Mouse (Mus musculus): ENCODE results near the gene Slc43a3.

The Slc43a3 gene

DNA sequence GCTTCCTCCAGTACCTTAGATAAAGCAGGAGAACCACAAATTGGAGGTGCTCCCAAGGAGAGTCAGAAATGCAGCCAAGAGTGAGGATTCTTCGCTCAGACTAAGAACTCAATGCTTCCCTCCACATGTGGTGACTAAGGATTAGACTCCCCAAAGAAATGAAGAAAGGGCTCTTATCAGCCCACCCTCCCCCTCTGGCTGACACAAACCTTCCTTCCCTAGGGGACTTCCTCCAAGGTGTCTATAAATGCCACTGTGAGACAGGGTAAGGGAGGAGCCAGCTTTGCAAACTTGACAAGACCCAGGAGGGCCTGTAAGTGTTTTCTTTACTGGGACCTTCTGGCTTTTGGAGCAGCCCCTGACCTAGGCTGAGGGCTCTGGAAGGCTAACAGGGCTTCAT is 43.8 kb downstream of the Slc43a3 start, which contains the start of gene Prg2:
Gene Prg2 (plus strand): TSS at position 274 of the 400 bp plus-strand sequence.
- DNase-seq (ENCODE audit: low read depth, low spot score), result no peak

DNA sequence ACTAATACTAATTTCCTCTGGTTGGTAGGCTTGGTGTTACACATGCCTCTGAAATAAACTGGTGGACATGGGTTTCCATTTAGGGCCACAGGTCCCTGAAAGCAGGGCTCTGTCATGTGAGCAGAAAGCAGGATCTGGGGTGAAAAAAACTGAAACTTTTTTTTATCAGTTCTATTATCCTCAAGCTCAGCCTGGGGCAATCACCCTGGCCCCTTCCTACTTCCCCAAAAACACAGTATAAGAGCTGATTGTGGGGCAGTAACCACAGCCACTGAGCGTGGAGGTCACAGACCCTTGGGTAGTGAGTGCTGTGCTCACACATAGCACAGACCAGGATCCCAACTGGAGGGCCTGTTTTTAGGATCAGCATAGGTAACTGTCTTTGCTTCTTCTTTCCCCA is 51.6 kb downstream of the Slc43a3 start, which contains the start of gene Prg3:
Gene Prg3 (plus strand): TSS at position 286 of the 400 bp plus-strand sequence.
- DNase-seq (ENCODE audit: low read depth, low spot score), result no peak

DNA sequence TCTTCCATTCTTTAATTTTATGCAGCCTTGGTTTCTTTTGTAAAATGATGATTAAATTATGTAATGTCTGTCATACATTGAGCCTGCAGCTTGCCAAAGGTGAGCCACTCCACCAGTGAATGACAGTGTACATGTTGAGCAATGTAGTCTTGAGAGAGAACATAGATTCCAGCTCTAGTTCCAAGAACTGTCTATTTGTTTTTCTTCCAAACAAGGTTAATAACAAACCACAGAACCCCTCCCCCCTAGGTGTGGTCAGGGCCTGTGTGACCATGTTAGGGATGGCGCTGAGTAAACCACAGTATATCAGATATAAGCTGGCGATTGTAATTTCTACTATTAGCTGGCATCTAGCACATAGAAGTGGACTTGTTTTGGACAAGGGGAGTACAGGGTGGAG is 60.0 kb downstream of the Slc43a3 start:
- DNase-seq (ENCODE audit: low read depth, low spot score), result no peak

DNA sequence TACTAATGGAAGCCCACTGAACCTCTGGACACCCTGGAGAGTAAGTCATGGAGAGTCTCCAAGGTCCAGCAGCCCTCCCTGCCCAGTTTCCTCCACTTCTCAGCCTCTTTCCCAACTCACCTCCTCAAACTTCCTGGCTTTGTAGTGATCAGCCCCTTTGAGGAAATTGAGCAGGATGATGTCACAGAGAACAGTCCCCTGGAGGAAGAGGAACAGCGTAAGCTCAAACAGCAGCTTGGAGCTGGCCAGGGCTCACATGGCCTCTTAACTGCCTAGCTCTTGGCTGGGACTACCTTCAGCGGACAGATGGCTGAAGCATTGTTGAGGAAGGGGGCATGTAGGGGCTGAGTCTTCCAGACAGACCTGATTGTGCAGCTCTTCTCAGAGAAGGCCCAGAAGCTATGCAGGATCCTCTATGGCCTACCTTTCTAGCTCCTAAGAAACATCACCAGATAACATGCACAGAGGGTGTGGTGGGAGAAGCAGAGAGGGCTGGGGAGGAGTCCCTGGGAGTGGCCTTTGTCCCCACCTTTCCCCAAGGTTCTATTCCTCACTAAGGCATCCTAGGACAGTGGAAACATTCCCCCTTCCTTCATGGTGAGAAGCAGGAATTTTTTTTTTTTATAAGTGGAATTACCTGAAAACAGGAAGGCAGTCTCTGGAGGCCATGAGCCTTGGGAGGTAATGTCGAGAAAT is 63.3 kb downstream of the Slc43a3 start:
- DNase-seq (ENCODE audit: low read depth, low spot score), result no peak

DNA sequence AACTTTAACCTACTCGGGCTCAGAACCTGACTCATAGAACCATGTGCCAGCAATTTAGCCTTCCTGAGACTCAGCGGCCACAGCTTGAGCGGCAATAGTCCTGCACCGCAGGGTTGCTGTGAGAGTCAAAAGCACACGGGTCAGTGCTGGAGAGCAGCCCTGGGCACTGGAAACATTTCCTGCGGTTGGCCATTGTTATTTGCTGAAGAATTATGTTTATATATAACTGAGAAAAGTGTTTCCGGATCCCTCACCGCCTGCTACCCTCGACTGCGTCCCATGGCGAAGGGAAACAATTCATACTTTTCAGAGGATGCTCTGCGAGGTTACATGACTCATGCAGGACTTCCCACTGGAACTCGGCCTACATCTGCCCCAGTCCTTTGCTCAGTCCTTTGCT is 65.1 kb downstream of the Slc43a3 start:
- DNase-seq (ENCODE audit: low read depth, low spot score), result no peak

DNA sequence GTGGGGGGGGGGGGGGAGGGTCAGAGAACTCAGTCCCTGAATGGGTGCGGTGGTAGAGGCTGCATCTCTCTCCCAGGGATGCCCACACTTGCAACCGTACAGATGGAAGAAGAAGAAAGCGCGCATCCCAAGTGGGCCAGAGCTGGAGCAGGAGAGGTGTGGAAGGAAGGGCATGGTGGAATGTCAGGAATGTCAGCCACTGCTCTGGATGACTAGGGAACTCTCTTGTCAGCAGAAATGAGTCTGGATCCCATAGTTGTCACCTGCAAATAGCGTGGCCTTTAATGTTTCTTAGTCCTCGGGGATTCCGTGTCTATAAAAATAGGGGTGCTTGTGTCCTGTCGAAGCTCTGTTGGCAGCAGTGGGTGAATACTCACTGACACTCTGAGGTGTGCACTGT is 66.2 kb downstream of the Slc43a3 start:
- no peak for DNase-seq (ENCODE audit: low read depth, low spot score)

DNA sequence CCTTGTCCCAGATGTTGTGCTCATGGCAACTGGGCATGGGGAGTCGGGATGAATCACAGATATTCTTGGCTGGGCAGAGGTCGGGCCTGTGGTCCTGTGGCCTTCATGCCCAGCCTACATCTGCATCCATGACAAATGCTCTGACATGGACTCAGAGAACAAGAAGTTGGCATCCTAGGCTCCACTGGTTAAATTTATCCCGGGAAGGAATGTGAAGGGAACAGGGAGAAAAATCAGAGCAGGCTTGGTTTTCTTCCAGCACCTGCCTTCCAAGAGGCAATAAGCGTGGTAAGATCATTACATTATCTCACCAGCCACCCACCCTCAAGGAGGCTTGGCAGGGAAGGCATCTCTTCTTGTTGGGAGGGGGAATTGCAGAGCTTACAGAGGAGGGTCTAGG is 68.0 kb downstream of the Slc43a3 start:
- no peak for DNase-seq (ENCODE audit: low read depth, low spot score)

DNA sequence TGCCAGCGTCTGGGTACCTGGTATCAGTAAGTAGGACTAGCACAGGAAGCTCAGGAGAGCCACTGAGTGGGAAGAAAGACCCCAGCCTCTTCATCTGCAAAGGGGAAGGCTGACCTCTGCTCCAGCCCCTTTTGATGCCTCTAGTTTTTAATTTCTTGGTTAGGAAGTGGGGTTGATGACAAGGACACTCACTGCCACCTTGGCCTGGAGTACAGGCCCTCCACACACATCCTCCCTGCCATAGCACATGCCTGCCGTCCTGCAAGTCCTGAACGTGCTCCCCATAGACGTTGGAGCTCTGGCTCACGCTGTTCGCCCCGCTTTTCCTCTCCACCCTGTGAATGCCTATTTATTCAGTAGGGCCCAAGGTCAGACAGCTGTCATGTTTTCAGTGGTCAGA is 70.2 kb downstream of the Slc43a3 start:
- DNase-seq (ENCODE audit: low read depth, low spot score), result no peak

DNA sequence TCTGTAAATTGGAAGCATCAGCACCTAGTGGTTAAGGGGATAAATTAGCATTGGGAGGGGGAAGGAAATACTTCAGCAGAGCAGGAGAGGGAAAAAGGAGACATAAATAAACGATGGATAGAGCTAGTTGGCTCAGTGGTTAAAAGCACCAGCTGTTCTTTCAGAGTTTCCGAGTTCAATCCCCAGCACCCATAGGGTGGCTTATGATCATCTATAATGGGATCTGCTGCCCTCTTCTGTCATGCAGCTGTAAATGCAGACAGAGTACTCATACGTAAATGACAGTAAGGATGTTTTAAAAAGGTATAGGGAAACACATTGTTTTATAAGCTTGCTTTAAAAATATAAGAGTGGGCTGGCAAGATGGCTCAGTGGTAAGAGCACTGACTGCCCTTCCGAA is 71.3 kb downstream of the Slc43a3 start:
- DNase-seq (ENCODE audit: low read depth, low spot score), result peak; percentile 64
